Comparison of ENCODE assay signal across 17 mouse cellular contexts in the genomic region with DNA sequence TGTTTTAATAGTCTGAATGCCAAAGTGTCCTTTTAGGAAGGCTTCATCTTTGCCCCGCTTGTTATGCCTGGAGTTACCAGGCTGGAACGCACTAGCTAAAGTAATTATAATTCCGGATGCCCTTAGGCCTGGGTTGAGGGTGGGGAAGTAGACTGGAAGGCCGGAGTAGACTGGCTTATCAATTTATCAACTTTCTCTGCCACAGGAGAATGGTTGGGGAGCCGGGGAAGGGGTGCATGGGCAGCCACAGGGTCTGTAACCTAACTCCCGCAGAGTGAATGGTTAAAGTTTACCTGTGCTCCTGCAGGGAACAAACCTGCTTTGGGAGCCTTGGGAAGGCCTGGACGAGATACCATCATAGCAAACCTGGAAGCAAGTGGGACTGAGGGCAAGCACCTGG. TPM values are rescaled to one million over a fixed set of nuclear protein-coding genes. Genes with fewer than 3 reads are reported as not detected.
"Had no signal": no experiment of that assay in that cellular context is flagged by ENCODE, and none has a peak within 500 bp of the region (broad histone marks: within the 10 kb centered on the region; RNA-seq: fewer than 3 reads in every experiment).

No protein-coding gene starts in this region.

- DNase-seq: layer of hippocampus, adult 9-11 months; layer of hippocampus, postnatal 36 days; lung, embryonic 14.5 days; lung, postnatal 10 days; lung, postnatal 4 days; midbrain, embryonic 14.5 days; right cerebral cortex, adult 18-20 months; right cerebral cortex, postnatal 25 days; thymus, postnatal 25 days had no signal

- H3K9me3 ChIP-seq: limb, embryonic 15.5 days; liver, embryonic 12.5 days; neural tube, embryonic 15.5 days had no signal

- H3K36me3 ChIP-seq: limb, embryonic 15.5 days; liver, embryonic 12.5 days; midbrain, embryonic 10.5 days; neural tube, embryonic 15.5 days had no signal

- H3K4me3 ChIP-seq: limb, embryonic 15.5 days; liver, embryonic 12.5 days; midbrain, embryonic 10.5 days; myocyte; neural tube, embryonic 15.5 days had no signal

- ATAC-seq: intestine, embryonic 16.5 days; liver, embryonic 12.5 days had no signal

- H3K9ac ChIP-seq: limb, embryonic 15.5 days; liver, embryonic 12.5 days; lung, embryonic 14.5 days; neural tube, embryonic 15.5 days had no signal

- H3K27ac ChIP-seq: limb, embryonic 15.5 days; liver, embryonic 12.5 days; midbrain, embryonic 10.5 days; neural tube, embryonic 15.5 days; stomach, postnatal 0 days had no signal

- H3K4me2 ChIP-seq: limb, embryonic 15.5 days; liver, embryonic 12.5 days; lung, embryonic 14.5 days; neural tube, embryonic 15.5 days had no signal

RNA-seq across cellular contexts. Expression of gene A4galt, which starts 4.4 kb away (rescaled TPM):
- polyA plus RNA-seq: limb, embryonic 11.5 days had no signal
